Mouse (Mus musculus) spleen, adult 2 months (tissue): ENCODE results near the gene 4930432M17Rik. TPM values are rescaled to one million over a fixed set of nuclear protein-coding genes. Genes with fewer than 3 reads are reported as not detected.

Experiments
- DNase-seq, 2 experiments: peaks; one replicate each; pipeline versions ENCODE4 v3.0.0 to v3.0.0-alpha.2; 2012 to 2021; ENCODE audit warnings: low spot score in 2 of 2, low read depth in 1 of 2
- H3K27ac ChIP-seq: fragments of 200-500 bp; 2 replicates; pipeline ENCODE4 v1.5.1; 2012; ENCODE audit warnings: low read length, inconsistent platforms; ENCODE audit not compliant: insufficient read depth
- H3K27me3 ChIP-seq: fragments of 200-500 bp; 2 replicates; pipeline ENCODE4 v1.6.1; 2012; ENCODE audit warnings: mild to moderate bottlenecking, moderate library complexity, low read length, inconsistent platforms; ENCODE audit not compliant: control insufficient read depth, insufficient read depth
- H3K36me3 ChIP-seq: fragments of 200-500 bp; 2 replicates; pipeline ENCODE4 v1.6.1; 2012; ENCODE audit warnings: mild to moderate bottlenecking, low read length, inconsistent platforms; ENCODE audit not compliant: control insufficient read depth, insufficient read depth
- H3K4me1 ChIP-seq: fragments of 200-500 bp; 2 replicates; pipeline ENCODE4 v1.6.1; 2011; ENCODE audit warnings: inconsistent platforms; ENCODE audit not compliant: control insufficient read depth, insufficient read depth, insufficient read length
- H3K4me3 ChIP-seq: fragments of 200-500 bp; 2 replicates; pipeline ENCODE4 v1.5.1; 2011; ENCODE audit warnings: mild to moderate bottlenecking, inconsistent platforms; ENCODE audit not compliant: insufficient read depth, insufficient read length; ENCODE audit errors: extremely low read depth
- CTCF ChIP-seq: fragments of 200-500 bp; IDR thresholded peaks from 2 replicates; pipeline ENCODE4 v1.5.1; 2011; ENCODE audit warnings: mild to moderate bottlenecking, inconsistent platforms; ENCODE audit not compliant: insufficient read depth, insufficient read length, insufficient replicate concordance; ENCODE audit errors: extremely low read depth
- POLR2A ChIP-seq: fragments of 200-500 bp; IDR thresholded peaks from 2 replicates; pipeline ENCODE4 v1.6.1; 2011; ENCODE audit warnings: low read depth, low read length, inconsistent platforms
- WGBS: fragments of 180-500 bp; shearing (Covaris S2); methylation state at CpG from one replicate; pipeline ENCODE4 v1.1.7; 2018; 5-methylcytosine and 5-hydroxymethylcytosine counted together
- polyA plus RNA-seq: library from polyadenylated mRNA; depleted of rRNA; stranded (reverse); fragments of >200 nt; gene quantifications from 2 replicates; pipeline ENCODE4 v1.2.3, GENCODE M21; 2012

4930432M17Rik gene
- polyA plus RNA-seq, 1 experiment, result not detected

GRCm38 (mm10) chr3:121697169-121697568, 26.6 kb downstream of the 4930432M17Rik start:
- H3K36me3 ChIP-seq, result no peaks in the 10 kb centered on the region
- 37% methylated on average over 7 of the region's 7 CpGs for WGBS
- no peaks in the 10 kb centered on the region for H3K27me3 ChIP-seq
- H3K4me1 ChIP-seq, result no peaks in the 10 kb centered on the region
- H3K27ac ChIP-seq, result no peak overlapping the region
- DNase-seq, result no peak
- TF ChIP-seq POLR2A (no peak), CTCF (no peak)
- no peak overlapping the region for H3K4me3 ChIP-seq

- Histone ChIP-seq H3K4me3 (no peak overlapping the region), H3K27me3 (no peaks in the 10 kb centered on the region), H3K27ac (no peak overlapping the region), H3K36me3 (no peaks in the 10 kb centered on the region), H3K4me1 (no peaks in the 10 kb centered on the region)
- no peak for DNase-seq
- 85% methylated on average over 4 of the region's 4 CpGs for WGBS
- TF ChIP-seq CTCF, result no peak
- TF ChIP-seq POLR2A, result no peak
Observed at GRCm38 (mm10) chr3:121699401-121699800, 28.8 kb downstream of the 4930432M17Rik start.

- H3K4me1 ChIP-seq, result no peaks in the 10 kb centered on the region
- no peak for DNase-seq
- no peak for TF ChIP-seq CTCF
- TF ChIP-seq POLR2A, result no peak
- H3K27ac ChIP-seq, result no peak overlapping the region
- H3K27me3 ChIP-seq, result no peaks in the 10 kb centered on the region
- H3K4me3 ChIP-seq, result no peak overlapping the region
- WGBS, result 94% methylated on average over 4 of the region's 4 CpGs
- no peaks in the 10 kb centered on the region for H3K36me3 ChIP-seq
Observed at GRCm38 (mm10) chr3:121699849-121700248, 29.3 kb downstream of the 4930432M17Rik start.

GRCm38 (mm10) chr3:121700364-121700952, 29.9 kb downstream of the 4930432M17Rik start:
- Histone ChIP-seq H3K27ac (no peak overlapping the region), H3K4me1 (no peaks in the 10 kb centered on the region), H3K4me3 (no peak overlapping the region), H3K36me3 (no peaks in the 10 kb centered on the region), H3K27me3 (no peaks in the 10 kb centered on the region)
- WGBS, result 83% methylated on average over 8 of the region's 8 CpGs
- DNase-seq, result no peak
- TF ChIP-seq CTCF (no peak), POLR2A (no peak)

GRCm38 (mm10) chr3:121703155-121703879, 32.8 kb downstream of the 4930432M17Rik start:
- WGBS, result 54% methylated on average over 7 of the region's 7 CpGs
- no peak for TF ChIP-seq CTCF
- TF ChIP-seq POLR2A, result no peak

GRCm38 (mm10) chr3:121703880-121704243, 33.3 kb downstream of the 4930432M17Rik start:
- WGBS, result 95% methylated on average over 3 of the region's 3 CpGs
- TF ChIP-seq CTCF, result no peak
- TF ChIP-seq POLR2A, result no peak
- Histone ChIP-seq H3K36me3 (no peaks in the 10 kb centered on the region), H3K27ac (no peak overlapping the region), H3K27me3 (no peaks in the 10 kb centered on the region), H3K4me1 (no peaks in the 10 kb centered on the region), H3K4me3 (no peak overlapping the region)
- DNase-seq, result no peak

More at GRCm38 (mm10) chr3:121703155-121703879, 32.8 kb downstream of the 4930432M17Rik start:
- Histone ChIP-seq H3K36me3 (no peaks in the 10 kb centered on the region), H3K27me3 (no peaks in the 10 kb centered on the region), H3K4me1 (no peaks in the 10 kb centered on the region), H3K4me3 (no peak overlapping the region), H3K27ac (no peak overlapping the region)
- DNase-seq, result no peak

- 79% methylated on average over 5 of the region's 5 CpGs for WGBS
- Histone ChIP-seq H3K4me3 (no peak overlapping the region), H3K36me3 (no peaks in the 10 kb centered on the region), H3K4me1 (no peaks in the 10 kb centered on the region), H3K27ac (no peak overlapping the region), H3K27me3 (no peaks in the 10 kb centered on the region)
- no peak for DNase-seq
- TF ChIP-seq POLR2A, result no peak
- TF ChIP-seq CTCF, result no peak
Observed at GRCm38 (mm10) chr3:121706087-121706486, 35.5 kb downstream of the 4930432M17Rik start.
